Mouse (Mus musculus) testis, adult 10 weeks (tissue): ENCODE measurements around the gene Aqr. TPM values are rescaled to one million over a fixed set of nuclear protein-coding genes. Genes with fewer than 3 reads are reported as not detected.

Experiments used
- polyA plus RNA-seq: library from polyadenylated mRNA; stranded (reverse); fragments of 350-450 nt; fragmentation: Illumina TruSeq; extraction: RNeasy Lipid Tissue Mini Kit (QIAGEN cat#74804); gene quantifications from one replicate; pipeline ENCODE4 v1.2.3, GENCODE M21; 2014; ENCODE audit warnings: low read depth, low replicate concordance

Gene Aqr
- 35.2 TPM for polyA plus RNA-seq

DNA sequence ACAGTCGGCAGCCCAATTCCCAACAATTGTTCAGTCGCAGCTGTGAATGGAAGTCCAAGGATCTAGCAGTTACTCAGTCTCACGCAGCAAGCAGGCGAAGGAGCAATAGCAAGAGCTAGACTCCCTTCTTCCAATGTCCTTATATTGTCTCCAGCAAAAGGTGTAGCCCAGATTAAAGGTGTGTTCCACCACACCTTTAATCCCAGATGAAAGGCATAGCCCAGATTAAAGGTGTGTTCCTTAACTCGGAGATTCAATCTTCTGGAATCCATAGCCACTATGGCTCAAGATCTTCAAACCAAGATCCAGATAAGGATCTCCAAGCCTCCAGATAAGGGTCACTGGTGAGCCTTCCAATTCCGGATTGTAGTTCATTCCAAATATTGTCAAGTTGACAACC is at the start of gene Aqr:
Aqr (minus strand) TSS at position 101 of the 400 bp plus-strand sequence.

DNA sequence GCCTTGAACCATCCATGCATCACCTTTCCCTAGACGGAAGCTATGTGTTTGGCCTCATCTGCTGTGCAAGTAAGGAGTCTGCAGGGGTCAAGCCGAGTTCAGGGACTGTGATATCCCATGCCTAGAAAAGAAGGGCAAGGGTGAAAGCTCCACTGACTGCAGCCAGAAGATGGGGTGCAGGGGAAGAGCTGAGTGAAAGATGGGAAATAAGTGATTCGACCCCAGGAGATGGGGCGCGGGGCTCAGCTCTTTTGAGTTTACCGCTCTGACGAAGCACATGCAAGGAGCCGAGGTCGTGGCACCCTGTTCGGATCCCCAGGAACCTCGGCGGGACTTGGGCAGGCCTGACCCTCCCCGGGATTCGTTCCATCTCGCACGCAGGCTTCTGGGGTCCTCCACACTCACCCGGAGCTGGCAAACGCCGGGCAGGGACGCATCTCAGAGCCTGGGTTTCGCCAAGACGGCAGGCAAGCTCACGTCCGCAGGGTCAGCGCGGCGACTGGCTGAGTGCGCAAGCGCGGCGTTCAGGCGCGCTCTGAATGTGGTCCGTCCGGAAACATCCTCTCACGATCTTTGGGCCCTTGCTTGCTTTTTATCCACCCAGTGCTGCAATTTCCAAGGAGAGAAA is 14.2 kb upstream of the Aqr start, which contains the start of gene Zfp770:
Zfp770 (minus strand) TSS at position 538 of the 628 bp plus-strand sequence.

GRCm38 (mm10) chr2:114052696-114053598 is 133.9 kb downstream of the Aqr start, which contains the start of gene Actc1:
TSS of gene Actc1 (minus strand) at chr2:114053548.

Other genes starting within 250 kb of the Aqr start
- gene Gjd2, start 173.4 kb downstream of the Aqr start, polyA plus RNA-seq: not detected
- not detected for gene Actc1, start 133.5 kb downstream of the Aqr start, polyA plus RNA-seq
- 21.3 TPM for gene Zfp770, start 14.4 kb upstream of the Aqr start, polyA plus RNA-seq